Mouse (Mus musculus) cerebellum, adult 11 months (tissue): ENCODE results near the gene BC067074.
"Not testable (repeated sequence)": the region's sequence is repeated elsewhere in the genome, so short reads cannot be mapped to it uniquely, and the experiment has no call there.

Source experiments
- DNase-seq: peaks from one replicate; pipeline ENCODE4 v3.0.0; 2022

The BC067074 gene

GRCm38 (mm10) chr13:113379766-113380309, 86.9 kb downstream of the BC067074 start:
- no peak for DNase-seq

- DNase-seq, result no peak
Observed at GRCm38 (mm10) chr13:113381710-113382109, 88.8 kb downstream of the BC067074 start.

GRCm38 (mm10) chr13:113382201-113382600, 89.2 kb downstream of the BC067074 start:
- no peak for DNase-seq

GRCm38 (mm10) chr13:113382770-113383169, 89.8 kb downstream of the BC067074 start:
- not testable (repeated sequence) for DNase-seq

- DNase-seq, result no peak
Observed at GRCm38 (mm10) chr13:113393386-113393785, 100.4 kb downstream of the BC067074 start.

GRCm38 (mm10) chr13:113394591-113394990, 101.6 kb downstream of the BC067074 start:
- DNase-seq, result no peak

GRCm38 (mm10) chr13:113397006-113397520, 104.1 kb downstream of the BC067074 start:
- DNase-seq, result no peak

- DNase-seq, result no peak
Observed at GRCm38 (mm10) chr13:113401373-113402010, 108.5 kb downstream of the BC067074 start.

GRCm38 (mm10) chr13:113403706-113404105, 110.7 kb downstream of the BC067074 start:
- DNase-seq, result no peak

- DNase-seq, result no peak
Observed at GRCm38 (mm10) chr13:113404172-113404571, 111.2 kb downstream of the BC067074 start.

GRCm38 (mm10) chr13:113409941-113410340, 117.0 kb downstream of the BC067074 start:
- peak; percentile 53 for DNase-seq

GRCm38 (mm10) chr13:113415527-113415926, 122.6 kb downstream of the BC067074 start:
- DNase-seq, result no peak

GRCm38 (mm10) chr13:113416986-113417385, 124.0 kb downstream of the BC067074 start:
- no peak for DNase-seq

GRCm38 (mm10) chr13:113417757-113418483, 125.0 kb downstream of the BC067074 start:
- no peak for DNase-seq

- DNase-seq, result no peak
Observed at GRCm38 (mm10) chr13:113418632-113419031, 125.7 kb downstream of the BC067074 start.

GRCm38 (mm10) chr13:113421472-113421871, 128.5 kb downstream of the BC067074 start:
- DNase-seq, result no peak

- no peak for DNase-seq
Observed at GRCm38 (mm10) chr13:113423825-113424224, 130.9 kb downstream of the BC067074 start.

GRCm38 (mm10) chr13:113425907-113426306, 132.9 kb downstream of the BC067074 start:
- no peak for DNase-seq
